Mouse (Mus musculus) bone marrow, adult 2 months (tissue): ENCODE results near the gene Slc29a4.

Source experiments
- CTCF ChIP-seq: fragments of 200-500 bp; IDR thresholded peaks from 2 replicates; pipeline ENCODE4 v1.5.1; 2011; ENCODE audit warnings: low read length, control low read depth; ENCODE audit not compliant: control insufficient read depth, insufficient read depth
- POLR2A ChIP-seq: fragments of 200-500 bp; IDR thresholded peaks from 2 replicates; pipeline ENCODE4 v1.6.1; 2011; ENCODE audit warnings: low read depth, mild to moderate bottlenecking, control low read depth, low read length, borderline replicate concordance; ENCODE audit not compliant: control insufficient read depth

GRCm38 (mm10) chr5:142759786-142760185 lies 67.5 kb downstream of the Slc29a4 start:
- no peak for TF ChIP-seq CTCF
- no peak for TF ChIP-seq POLR2A
